Mouse (Mus musculus): Measurements from ENCODE around the gene Spen. TPM values are rescaled to one million over a fixed set of nuclear protein-coding genes. Genes with fewer than 3 reads are reported as not detected.
A peak's percentile ranks its signal among the peaks of the same experiment; 100 is the strongest.

Gene Spen
- polyA plus RNA-seq, 1 experiment from 2014 or later = 12.3 TPM

DNA sequence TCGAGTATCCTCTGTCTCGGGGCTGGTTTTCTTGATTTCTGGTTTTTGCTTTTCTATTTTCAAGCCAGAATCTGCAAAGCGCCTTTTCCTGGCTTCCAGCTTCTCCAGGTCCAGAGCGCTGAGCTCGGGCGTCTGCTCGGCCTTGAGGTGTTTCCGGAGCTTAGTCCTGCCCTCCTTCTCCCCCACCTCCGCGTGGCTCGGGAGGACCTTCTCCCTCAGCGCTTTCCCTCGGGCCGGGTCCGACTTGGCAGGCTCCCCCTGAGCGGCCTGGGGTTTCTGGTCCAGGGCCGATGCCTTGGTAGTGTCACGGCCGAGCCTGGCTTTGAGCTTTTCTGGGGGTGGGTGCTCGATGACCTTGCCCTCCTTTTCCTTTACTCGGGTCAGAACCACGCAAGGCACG, 60.2 kb downstream of the Spen start:
- no peak overlapping the region for H3K27ac ChIP-seq (replicated peaks)
- no peak overlapping the region for H3K4me3 ChIP-seq
- 91% methylated on average over 23 of the region's 23 CpGs for WGBS
- no peaks in the 10 kb centered on the region for H3K27me3 ChIP-seq (ENCODE audit: low read depth, poor library complexity, severe bottlenecking)
- H3K4me1 ChIP-seq = no peaks in the 10 kb centered on the region
- H3K9me3 ChIP-seq (replicated peaks) = no peaks in the 10 kb centered on the region
- H3K36me3 ChIP-seq = peaks cover 100% of the 10 kb centered on the region
- no peak for DNase-seq (ENCODE audit: low spot score)

DNA sequence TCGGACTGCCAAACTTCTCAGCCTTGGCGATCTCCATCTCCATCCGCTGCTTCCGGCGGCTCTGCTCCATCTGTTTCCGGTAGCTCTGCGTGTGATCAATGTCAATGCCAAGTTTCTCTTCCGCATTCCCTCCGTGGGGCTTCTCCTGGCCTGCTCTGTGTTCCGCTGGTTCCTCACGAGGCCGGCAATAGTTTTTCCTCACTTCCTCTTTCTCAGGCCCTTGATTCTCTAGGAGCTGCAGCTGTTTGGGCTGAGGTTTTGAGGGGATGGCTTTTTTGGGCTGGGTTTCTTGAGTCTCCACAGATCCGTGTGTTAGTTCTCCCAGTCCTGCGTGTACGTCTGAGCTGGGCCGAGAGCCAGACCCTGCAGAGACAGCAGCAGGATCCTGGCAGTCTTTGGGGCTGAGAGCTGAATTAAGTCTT, 60.7 kb downstream of the Spen start:
- H3K36me3 ChIP-seq = peaks cover 100% of the 10 kb centered on the region
- H3K4me3 ChIP-seq = no peak overlapping the region
- no peaks in the 10 kb centered on the region for H3K4me1 ChIP-seq
- DNase-seq (ENCODE audit: low spot score) = no peak
- WGBS = 95% methylated on average over 16 of the region's 16 CpGs
- no peak overlapping the region for H3K27ac ChIP-seq (replicated peaks)
- no peaks in the 10 kb centered on the region for H3K9me3 ChIP-seq (replicated peaks)
- no peaks in the 10 kb centered on the region for H3K27me3 ChIP-seq (ENCODE audit: low read depth, poor library complexity, severe bottlenecking)

DNA sequence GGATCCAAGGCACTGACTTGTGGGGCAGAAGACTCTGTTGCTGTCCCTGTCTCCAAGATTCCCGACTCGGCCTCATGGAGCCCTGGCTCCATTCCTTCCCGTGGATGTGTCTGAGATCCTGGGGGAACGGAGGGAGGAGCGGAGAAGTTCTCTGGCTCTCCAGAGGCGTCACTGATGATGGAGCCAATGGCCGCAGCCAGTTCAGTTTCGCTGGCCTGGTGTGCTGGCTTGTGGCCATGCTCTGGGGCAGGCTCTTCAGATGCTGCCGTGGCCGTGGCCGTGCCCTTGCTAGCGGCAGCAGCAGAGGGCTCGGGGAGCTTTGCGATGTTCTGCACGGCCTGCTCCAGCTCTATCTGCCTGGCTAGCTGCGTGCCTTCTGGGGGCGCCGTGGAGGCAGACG, 64.0 kb downstream of the Spen start:
- Histone ChIP-seq H3K27ac (replicated peaks) (no peak overlapping the region), H3K4me1 (no peaks in the 10 kb centered on the region), H3K27me3 (ENCODE audit: low read depth, poor library complexity, severe bottlenecking) (no peaks in the 10 kb centered on the region), H3K36me3 (peaks cover 100% of the 10 kb centered on the region), H3K4me3 (no peak overlapping the region), H3K9me3 (replicated peaks) (no peaks in the 10 kb centered on the region; the same call in 1 of the 2 replicates)
- DNase-seq (ENCODE audit: low spot score) = no peak
- 91% methylated on average over 19 of the region's 19 CpGs for WGBS

DNA sequence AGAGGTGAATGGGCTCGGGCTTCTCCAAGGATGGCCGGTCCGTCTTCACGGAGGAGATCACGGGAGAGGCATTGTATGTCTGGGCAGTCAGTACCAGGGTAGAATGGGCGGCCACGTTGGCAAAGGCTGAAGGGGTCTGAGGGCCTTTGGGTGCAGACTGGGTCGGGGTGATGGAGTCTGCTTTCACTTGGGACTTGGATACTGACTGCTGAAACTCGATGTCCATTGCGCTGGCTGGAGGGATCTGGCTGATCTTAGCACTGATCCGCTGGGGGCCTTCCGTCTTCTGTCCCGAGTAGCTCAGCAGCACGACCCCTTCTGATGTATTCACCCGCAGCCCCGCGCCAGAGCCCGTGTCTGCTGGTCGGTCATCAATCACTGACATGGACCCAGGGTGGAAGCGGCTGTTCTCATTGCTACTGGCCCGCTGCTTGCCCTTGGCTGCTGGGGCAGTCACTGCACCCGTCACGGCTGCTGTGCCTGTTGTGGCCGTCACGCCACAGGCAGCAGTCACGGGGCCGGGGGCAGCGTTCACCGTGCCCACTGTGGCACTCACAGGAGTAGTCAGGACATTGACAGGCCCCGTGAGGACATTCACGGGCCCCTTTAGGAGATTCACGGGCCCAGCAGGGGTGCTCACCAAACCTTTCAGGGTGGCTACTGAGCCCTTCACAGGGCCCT, 65.6 kb downstream of the Spen start:
- DNase-seq (ENCODE audit: low spot score) = no peak
- H3K9me3 ChIP-seq (replicated peaks) = no peaks in the 10 kb centered on the region; the same call in 1 of the 2 replicates
- no peak overlapping the region for H3K4me3 ChIP-seq
- WGBS = 95% methylated on average over 32 of the region's 32 CpGs
- H3K27ac ChIP-seq (replicated peaks) = no peak overlapping the region
- peaks cover 98% of the 10 kb centered on the region for H3K36me3 ChIP-seq
- no peaks in the 10 kb centered on the region for H3K4me1 ChIP-seq
- no peaks in the 10 kb centered on the region for H3K27me3 ChIP-seq (ENCODE audit: low read depth, poor library complexity, severe bottlenecking)

DNA sequence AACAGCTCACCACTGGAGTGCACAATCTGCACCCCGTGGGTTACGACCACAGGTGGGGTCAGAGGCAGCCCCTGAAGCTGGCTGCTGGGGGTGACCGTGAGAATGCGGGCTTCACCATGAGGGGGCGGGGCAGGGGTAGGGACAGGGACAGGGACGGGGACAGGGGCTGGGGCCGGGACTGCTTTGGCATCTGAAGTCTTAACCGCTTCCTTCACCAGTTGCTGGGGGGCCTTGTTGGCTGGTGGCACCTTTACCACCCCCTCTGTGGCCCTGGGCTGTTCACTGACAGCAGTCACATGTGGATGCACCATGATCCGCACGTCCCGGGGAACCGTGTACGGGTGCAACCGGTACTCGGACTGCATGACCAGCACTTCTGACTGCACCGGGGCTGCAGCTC, 66.9 kb downstream of the Spen start:
- Histone ChIP-seq H3K9me3 (replicated peaks) (no peaks in the 10 kb centered on the region; the same call in 1 of the 2 replicates), H3K4me1 (no peaks in the 10 kb centered on the region), H3K27ac (replicated peaks) (no peak overlapping the region), H3K36me3 (peaks cover 98% of the 10 kb centered on the region), H3K4me3 (no peak overlapping the region), H3K27me3 (ENCODE audit: low read depth, poor library complexity, severe bottlenecking) (no peaks in the 10 kb centered on the region)
- no peak for DNase-seq (ENCODE audit: low spot score)
- WGBS = 96% methylated on average over 16 of the region's 16 CpGs

DNA sequence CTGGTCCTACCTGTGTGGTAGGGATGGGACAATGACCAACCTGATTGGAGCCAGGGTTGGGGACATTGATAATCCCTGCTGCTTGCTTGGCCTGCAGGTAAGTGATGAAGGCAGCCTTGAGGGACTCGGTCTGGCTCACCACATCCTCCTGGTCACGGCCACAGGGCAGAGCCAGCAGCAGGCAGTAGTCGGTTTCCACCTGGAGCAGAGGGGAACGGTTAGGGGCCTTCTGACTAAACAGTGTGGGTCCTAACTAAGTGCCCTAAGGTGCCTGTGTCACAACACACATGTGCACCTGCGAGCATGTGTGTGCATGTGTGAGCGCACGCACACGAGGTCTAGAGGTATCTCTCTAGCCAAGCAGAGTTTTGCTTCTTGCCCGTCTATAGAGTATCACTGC, 69.1 kb downstream of the Spen start:
- Histone ChIP-seq H3K27ac (replicated peaks) (no peak overlapping the region), H3K4me1 (peaks cover 9% of the 10 kb centered on the region; the same call in 1 of the 2 replicates), H3K27me3 (ENCODE audit: low read depth, poor library complexity, severe bottlenecking) (no peaks in the 10 kb centered on the region), H3K9me3 (replicated peaks) (no peaks in the 10 kb centered on the region; the same call in 1 of the 2 replicates), H3K4me3 (no peak overlapping the region), H3K36me3 (peaks cover 98% of the 10 kb centered on the region)
- DNase-seq (ENCODE audit: low spot score) = no peak
- 92% methylated on average over 9 of the region's 9 CpGs for WGBS

DNA sequence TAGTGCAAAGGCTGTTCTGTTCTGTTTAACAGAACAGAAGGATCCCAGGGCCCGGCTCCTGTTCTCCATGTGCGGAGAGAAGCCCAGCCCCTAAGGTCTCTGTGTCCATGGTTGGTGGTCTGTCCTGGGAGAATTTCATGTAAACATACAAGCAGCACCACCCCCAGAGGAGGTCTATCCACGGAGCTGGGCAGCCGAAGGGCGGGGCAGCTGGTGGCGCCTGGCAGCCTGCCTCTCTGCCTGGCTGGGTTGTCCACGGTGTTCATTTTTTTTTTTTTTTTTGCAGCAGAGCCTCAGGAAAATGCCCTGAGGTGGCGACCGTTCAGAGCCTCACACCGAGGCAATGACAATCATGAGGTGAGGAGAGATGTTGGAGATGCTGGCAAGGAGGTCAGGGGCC, 69.8 kb downstream of the Spen start:
- Histone ChIP-seq H3K27me3 (ENCODE audit: low read depth, poor library complexity, severe bottlenecking) (no peaks in the 10 kb centered on the region), H3K27ac (replicated peaks) (no peak overlapping the region), H3K9me3 (replicated peaks) (no peaks in the 10 kb centered on the region; the same call in 1 of the 2 replicates), H3K36me3 (peaks cover 98% of the 10 kb centered on the region), H3K4me1 (peaks cover 9% of the 10 kb centered on the region; the same call in 1 of the 2 replicates), H3K4me3 (no peak overlapping the region)
- WGBS = 83% methylated on average over 10 of the region's 10 CpGs
- DNase-seq (ENCODE audit: low spot score) = no peak

DNA sequence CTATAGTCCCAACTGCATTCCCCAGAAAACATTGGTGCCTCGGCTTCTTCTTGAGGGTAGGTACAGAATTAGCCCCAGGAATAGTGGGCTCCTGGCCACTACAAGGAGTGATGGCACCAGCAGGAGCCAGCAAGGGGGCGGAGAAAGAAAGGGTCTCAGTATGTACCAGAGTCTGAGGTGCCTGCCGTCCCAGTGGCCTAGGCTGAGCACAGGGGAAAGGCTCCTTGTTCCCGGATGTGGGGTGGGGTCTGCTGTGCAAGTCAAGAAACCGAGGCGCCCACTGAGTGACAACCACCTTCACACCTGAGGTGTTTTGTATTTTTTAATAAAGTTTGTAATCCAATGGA, 70.8 kb downstream of the Spen start:
- Histone ChIP-seq H3K27ac (replicated peaks) (no peak overlapping the region), H3K9me3 (replicated peaks) (no peaks in the 10 kb centered on the region; the same call in 1 of the 2 replicates), H3K4me1 (peaks cover 9% of the 10 kb centered on the region; the same call in 1 of the 2 replicates), H3K4me3 (no peak overlapping the region), H3K36me3 (peaks cover 98% of the 10 kb centered on the region), H3K27me3 (ENCODE audit: low read depth, poor library complexity, severe bottlenecking) (no peaks in the 10 kb centered on the region)
- DNase-seq (ENCODE audit: low spot score) = no peak
- 82% methylated on average over 6 of the region's 6 CpGs for WGBS

DNA sequence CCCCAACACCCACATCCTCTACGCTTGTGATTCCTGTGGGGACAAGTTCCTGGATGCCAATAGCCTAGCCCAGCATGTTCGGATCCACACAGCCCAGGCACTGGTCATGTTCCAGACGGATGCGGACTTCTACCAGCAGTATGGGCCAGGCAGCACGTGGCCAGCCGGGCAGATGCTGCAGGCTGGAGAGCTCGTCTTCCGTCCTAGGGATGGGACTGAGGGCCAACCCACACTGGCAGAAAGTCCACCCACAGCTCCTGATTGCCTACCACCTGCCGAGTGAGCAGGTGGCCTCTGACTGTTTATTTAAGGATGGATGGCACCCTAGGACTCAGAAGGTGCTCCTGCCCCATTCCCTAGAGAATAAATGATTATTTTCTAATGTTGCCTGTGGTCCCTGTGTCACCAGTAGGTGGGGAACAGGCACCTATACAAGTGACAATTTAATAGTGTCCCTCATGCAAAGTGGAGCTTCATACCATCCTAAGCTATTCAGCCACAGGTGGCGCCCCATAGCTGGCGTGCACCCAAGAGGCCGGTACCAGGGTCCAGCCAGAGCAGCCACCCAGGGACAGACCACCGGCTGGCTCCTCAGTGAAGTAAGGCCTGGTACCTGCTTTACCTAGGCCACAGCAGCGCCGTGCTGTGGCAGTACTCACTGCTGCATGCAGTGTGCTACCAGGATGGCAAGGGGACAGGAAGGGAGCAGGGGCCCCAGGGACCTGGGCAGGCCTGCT, 71.4 kb downstream of the Spen start:
- Histone ChIP-seq H3K4me3 (no peak overlapping the region), H3K27ac (replicated peaks) (no peak overlapping the region), H3K27me3 (ENCODE audit: low read depth, poor library complexity, severe bottlenecking) (no peaks in the 10 kb centered on the region), H3K36me3 (peaks cover 98% of the 10 kb centered on the region), H3K9me3 (replicated peaks) (no peaks in the 10 kb centered on the region; the same call in 1 of the 2 replicates), H3K4me1 (peaks cover 9% of the 10 kb centered on the region; the same call in 1 of the 2 replicates)
- DNase-seq (ENCODE audit: low spot score) = no peak
- WGBS = 92% methylated on average over 15 of the region's 15 CpGs

DNA sequence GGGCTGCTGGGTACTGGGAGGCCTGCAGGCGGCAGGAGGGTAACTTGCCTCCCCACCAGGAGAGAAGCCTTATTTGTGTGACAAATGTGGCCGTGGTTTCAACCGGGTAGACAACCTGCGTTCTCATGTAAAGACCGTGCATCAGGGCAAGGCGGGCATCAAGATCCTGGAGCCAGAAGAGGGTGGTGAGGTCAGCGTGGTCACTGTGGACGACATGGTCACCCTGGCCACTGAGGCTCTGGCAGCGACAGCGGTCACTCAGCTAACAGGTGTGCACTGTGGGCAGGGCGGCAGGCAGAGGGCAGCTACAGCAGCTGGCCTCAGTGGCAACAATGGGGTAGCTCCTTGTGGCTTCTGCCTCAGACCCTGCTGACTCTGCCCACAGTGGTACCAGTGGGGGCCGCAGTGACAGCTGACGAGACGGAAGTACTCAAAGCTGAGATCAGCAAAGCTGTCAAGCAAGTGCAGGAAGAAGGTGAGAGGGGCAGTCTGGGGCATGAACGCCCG, 72.1 kb downstream of the Spen start:
- WGBS = 93% methylated on average over 16 of the region's 16 CpGs
- no peak for DNase-seq (ENCODE audit: low spot score)
- H3K27ac ChIP-seq (replicated peaks) = no peak overlapping the region
- H3K4me1 ChIP-seq = peaks cover 15% of the 10 kb centered on the region
- H3K27me3 ChIP-seq (ENCODE audit: low read depth, poor library complexity, severe bottlenecking) = no peaks in the 10 kb centered on the region
- H3K36me3 ChIP-seq = peaks cover 98% of the 10 kb centered on the region
- no peaks in the 10 kb centered on the region for H3K9me3 ChIP-seq (replicated peaks)
- no peak overlapping the region for H3K4me3 ChIP-seq

DNA sequence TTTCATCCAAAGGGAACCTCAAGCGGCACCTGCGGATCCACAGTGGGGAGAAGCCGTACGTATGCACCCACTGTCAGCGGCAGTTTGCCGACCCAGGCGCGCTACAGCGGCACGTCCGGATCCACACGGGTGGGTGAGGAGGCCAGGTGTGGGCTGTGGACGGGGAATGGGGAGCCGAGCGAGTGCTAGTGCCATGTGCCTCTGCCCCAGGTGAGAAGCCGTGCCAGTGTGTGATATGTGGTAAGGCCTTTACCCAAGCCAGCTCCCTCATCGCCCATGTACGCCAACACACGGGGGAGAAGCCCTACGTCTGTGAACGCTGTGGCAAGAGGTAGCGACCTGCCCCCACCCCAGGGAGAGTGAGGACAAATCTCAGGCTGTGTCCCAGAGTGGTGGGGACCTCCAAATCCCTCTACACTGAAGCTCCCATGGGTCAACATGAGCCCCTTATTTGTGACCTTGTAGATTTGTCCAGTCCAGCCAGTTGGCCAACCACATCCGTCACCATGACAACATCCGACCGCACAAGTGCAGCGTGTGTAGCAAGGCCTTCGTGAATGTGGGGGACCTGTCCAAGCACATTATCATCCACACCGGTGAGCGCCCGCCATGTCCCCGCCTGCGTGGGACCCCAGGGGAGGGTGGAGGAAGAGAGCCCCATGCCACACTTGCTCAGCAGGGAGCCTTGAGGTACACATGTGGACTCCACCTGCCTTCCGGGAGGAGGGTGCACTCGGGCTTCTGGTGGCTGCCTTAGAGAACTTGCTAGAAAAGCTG, 72.7 kb downstream of the Spen start:
- peak; percentile 41 for DNase-seq (ENCODE audit: low spot score)
- Histone ChIP-seq H3K36me3 (peaks cover 96% of the 10 kb centered on the region), H3K27me3 (ENCODE audit: low read depth, poor library complexity, severe bottlenecking) (no peaks in the 10 kb centered on the region), H3K4me3 (no peak overlapping the region), H3K4me1 (peaks cover 21% of the 10 kb centered on the region), H3K9me3 (replicated peaks) (no peaks in the 10 kb centered on the region), H3K27ac (replicated peaks) (no peak overlapping the region; the same call in 1 of the 2 replicates)
- WGBS = 93% methylated on average over 34 of the region's 34 CpGs

DNA sequence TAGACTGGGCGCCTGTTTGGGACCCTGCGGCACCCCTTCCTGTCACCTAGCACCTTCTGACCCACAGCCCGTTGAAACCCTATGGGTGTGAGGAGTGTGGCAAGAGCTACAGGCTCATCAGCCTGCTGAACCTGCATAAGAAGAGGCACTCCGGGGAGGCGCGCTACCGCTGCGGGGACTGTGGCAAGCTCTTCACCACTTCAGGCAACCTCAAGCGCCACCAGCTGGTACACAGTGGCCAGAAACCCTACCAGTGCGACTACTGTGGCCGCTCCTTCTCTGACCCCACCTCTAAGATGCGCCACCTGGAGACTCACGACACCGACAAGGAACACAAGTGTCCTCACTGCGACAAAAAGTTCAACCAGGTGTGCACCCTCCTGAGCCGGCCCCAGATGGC, 73.7 kb downstream of the Spen start:
- peaks cover 96% of the 10 kb centered on the region for H3K36me3 ChIP-seq
- H3K27ac ChIP-seq (replicated peaks) = no peak overlapping the region
- H3K9me3 ChIP-seq (replicated peaks) = no peaks in the 10 kb centered on the region
- H3K4me3 ChIP-seq = no peak overlapping the region
- no peak for DNase-seq (ENCODE audit: low spot score)
- 73% methylated on average over 16 of the region's 16 CpGs for WGBS
- H3K4me1 ChIP-seq = peaks cover 29% of the 10 kb centered on the region
- H3K27me3 ChIP-seq (ENCODE audit: low read depth, poor library complexity, severe bottlenecking) = no peaks in the 10 kb centered on the region
